Mouse (Mus musculus) kidney, adult 8-10 months (tissue): ENCODE results near the gene Ptk6.
"Not testable (repeated sequence)": the region's sequence is repeated elsewhere in the genome, so short reads cannot be mapped to it uniquely, and the experiment has no call there.

Source experiments
- DNase-seq, 2 experiments: peaks; one replicate each; pipeline ENCODE4 v3.0.0; 2022

The Ptk6 gene

GRCm38 (mm10) chr2:181218881-181219485, 16.4 kb upstream of the Ptk6 start:
- DNase-seq = no peak

GRCm38 (mm10) chr2:181216037-181216436, 13.4 kb upstream of the Ptk6 start:
- DNase-seq = no peak

- DNase-seq = peak; percentile 33 to 47
Observed at GRCm38 (mm10) chr2:181213021-181213445, 10.4 kb upstream of the Ptk6 start, which contains the start of gene Srms. Gene Srms, minus strand, starts transcription at chr2:181213185.

GRCm38 (mm10) chr2:181212389-181213020, 9.9 kb upstream of the Ptk6 start:
- DNase-seq = no peak

- DNase-seq = no peak
Observed at GRCm38 (mm10) chr2:181206118-181206517, 3.5 kb upstream of the Ptk6 start.

GRCm38 (mm10) chr2:181205678-181206077, 3.1 kb upstream of the Ptk6 start:
- no peak for DNase-seq

- DNase-seq = no peak
Observed at GRCm38 (mm10) chr2:181202886-181203285, 297 bp upstream of the Ptk6 start.

GRCm38 (mm10) chr2:181201606-181202005, 983 bp downstream of the Ptk6 start:
- no peak for DNase-seq

GRCm38 (mm10) chr2:181196628-181197300, 5.8 kb downstream of the Ptk6 start:
- peak; percentile 70 to 73 for DNase-seq

GRCm38 (mm10) chr2:181193044-181193443, 9.5 kb downstream of the Ptk6 start:
- DNase-seq = no peak

- no peak for DNase-seq
Observed at GRCm38 (mm10) chr2:181191936-181192335, 10.7 kb downstream of the Ptk6 start.

GRCm38 (mm10) chr2:181191385-181191784, 11.2 kb downstream of the Ptk6 start:
- DNase-seq = not testable (repeated sequence)

- no peak for DNase-seq
Observed at GRCm38 (mm10) chr2:181189321-181189720, 13.3 kb downstream of the Ptk6 start.

GRCm38 (mm10) chr2:181188681-181189080, 13.9 kb downstream of the Ptk6 start:
- DNase-seq = peak in 1 of 2 experiments; percentile 15

GRCm38 (mm10) chr2:181187121-181188000, 15.2 kb downstream of the Ptk6 start, which contains the start of gene Ppdpf:
Gene Ppdpf, plus strand, starts transcription at chr2:181187247.
- DNase-seq = peak; percentile 96

- DNase-seq = peak; percentile 83 to 91
Observed at GRCm38 (mm10) chr2:181186635-181187034, 16.0 kb downstream of the Ptk6 start.

GRCm38 (mm10) chr2:181180898-181181297, 21.7 kb downstream of the Ptk6 start:
- DNase-seq = no peak

- DNase-seq = no peak
Observed at GRCm38 (mm10) chr2:181178471-181178870, 24.1 kb downstream of the Ptk6 start.

GRCm38 (mm10) chr2:181178015-181178414, 24.6 kb downstream of the Ptk6 start:
- DNase-seq = no peak

GRCm38 (mm10) chr2:181174646-181175045, 27.9 kb downstream of the Ptk6 start:
- no peak for DNase-seq

- DNase-seq = no peak
Observed at GRCm38 (mm10) chr2:181166469-181166868, 36.1 kb downstream of the Ptk6 start.

GRCm38 (mm10) chr2:181160821-181161220, 41.8 kb downstream of the Ptk6 start:
- no peak for DNase-seq

GRCm38 (mm10) chr2:181159771-181160170, 42.8 kb downstream of the Ptk6 start:
- no peak for DNase-seq
